ENCODE assay signal across 27 mouse cellular contexts in the genomic region with DNA sequence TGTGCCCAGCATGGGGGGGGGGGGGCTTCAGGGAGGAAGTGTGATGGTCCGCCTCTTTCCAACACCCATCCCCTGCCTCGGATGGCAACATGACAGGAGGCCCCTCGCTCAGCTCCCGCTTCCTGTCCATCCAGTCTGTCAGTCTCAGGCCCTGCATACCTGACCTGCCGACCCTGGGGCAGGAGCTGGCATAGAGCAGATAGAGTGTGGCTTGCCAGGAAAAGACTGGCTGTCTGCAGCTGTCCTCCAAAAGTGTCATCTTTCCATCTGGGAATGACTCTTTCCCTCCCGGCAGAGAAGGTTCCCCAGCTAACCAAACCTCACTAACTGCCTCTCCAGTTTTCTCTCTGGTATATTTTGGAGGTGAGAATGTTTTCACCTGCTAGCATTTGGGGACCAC. TPM values are rescaled to one million over a fixed set of nuclear protein-coding genes. Genes with fewer than 3 reads are reported as not detected.
DNase-seq lines count a peak whose midpoint lies in the region; ATAC-seq and TF ChIP-seq lines count a peak whose summit lies in the region.
"Had no signal": no experiment of that assay in that cellular context is flagged by ENCODE, and none has a peak within 500 bp of the region (broad histone marks: within the 10 kb centered on the region; RNA-seq: fewer than 3 reads in every experiment).

No protein-coding gene starts in this region.

- intact Hi-C loops in heart, postnatal 36 days (cut with DNase I): no loop called here

- ATAC-seq in heart, embryonic 11.5 days (replicated peaks; ENCODE audit: insufficient number of reproducible peaks, low FRiP score, low TSS enrichment): no peak
- ATAC-seq in embryonic facial prominence, embryonic 12.5 days (ENCODE audit: insufficient number of reproducible peaks, insufficient read depth, low FRiP score, low TSS enrichment): no peak
- no peak for ATAC-seq in limb, embryonic 12.5 days (ENCODE audit: insufficient number of reproducible peaks, insufficient read depth, low FRiP score, low TSS enrichment, low read depth)
- ATAC-seq in hindbrain, embryonic 16.5 days: no peak
- ATAC-seq in hindbrain, embryonic 14.5 days (ENCODE audit: low FRiP score): no peak
- ATAC-seq: Patski had no signal

- no peak overlapping the region for H3K4me2 ChIP-seq in heart, embryonic 11.5 days
- 0 out of 2 replicates have a peak overlapping the region, but pooled peaks have one; percentile 9 for H3K4me2 ChIP-seq in embryonic facial prominence, embryonic 12.5 days (replicated peaks)
- peak overlapping the region; percentile 48 for H3K4me2 ChIP-seq in limb, embryonic 12.5 days
- no peak overlapping the region for H3K4me2 ChIP-seq in hindbrain, embryonic 16.5 days (ENCODE audit: low read length)
- no peak overlapping the region for H3K4me2 ChIP-seq in hindbrain, embryonic 14.5 days (replicated peaks)
- H3K4me2 ChIP-seq: liver, embryonic 13.5 days; lung, embryonic 15.5 days; midbrain, embryonic 11.5 days; neural tube, embryonic 15.5 days; stomach, embryonic 15.5 days had no signal

- DNase-seq in heart, postnatal 36 days: no peak
- DNase-seq in 3T3-L1 (ENCODE audit: low read depth, low spot score): peak; percentile 25
- no peak for DNase-seq in layer of hippocampus, adult 2 months (ENCODE audit: low spot score in 2 of 2)
- DNase-seq in hindbrain, embryonic 14.5 days (ENCODE audit: low spot score): no peak
- DNase-seq: adrenal gland, postnatal 36 days; cerebellum, adult 11 months; cerebellum, adult 9-11 months; gastrocnemius, postnatal 10 days; kidney, postnatal 36 days; liver, embryonic 13.5 days; right cerebral cortex, adult 18-20 months; right cerebral cortex, postnatal 4 days; thymus, postnatal 25 days had no signal

- H3K27ac ChIP-seq in heart, embryonic 11.5 days (ENCODE audit: low read depth, low read length): no peak overlapping the region
- peak overlapping the region; percentile 14; the same call in 1 of the 2 replicates for H3K27ac ChIP-seq in embryonic facial prominence, embryonic 12.5 days
- H3K27ac ChIP-seq in limb, embryonic 12.5 days: peak overlapping the region; percentile 93
- H3K27ac ChIP-seq in hindbrain, embryonic 16.5 days (ENCODE audit: low read depth, low read length): no peak overlapping the region
- no peak overlapping the region for H3K27ac ChIP-seq in layer of hippocampus, adult 2 months
- H3K27ac ChIP-seq in hindbrain, embryonic 14.5 days: no peak overlapping the region
- H3K27ac ChIP-seq: hindbrain, embryonic 10.5 days; liver, embryonic 13.5 days; lung, embryonic 15.5 days; neural tube, embryonic 15.5 days; stomach, embryonic 15.5 days had no signal

- H3K9me3 ChIP-seq in heart, embryonic 11.5 days (replicated peaks; ENCODE audit: control insufficient read depth, low read length): no peaks in the 10 kb centered on the region
- H3K9me3 ChIP-seq in embryonic facial prominence, embryonic 12.5 days: no peaks in the 10 kb centered on the region
- no peaks in the 10 kb centered on the region for H3K9me3 ChIP-seq in limb, embryonic 12.5 days
- H3K9me3 ChIP-seq in hindbrain, embryonic 16.5 days (ENCODE audit: control insufficient read depth, low read length): no peaks in the 10 kb centered on the region
- no peaks in the 10 kb centered on the region for H3K9me3 ChIP-seq in hindbrain, embryonic 14.5 days (ENCODE audit: control insufficient read depth, low read length)
- H3K9me3 ChIP-seq: G1E; hindbrain, embryonic 10.5 days; liver, embryonic 13.5 days; lung, embryonic 15.5 days; neural tube, embryonic 15.5 days; stomach, embryonic 15.5 days had no signal

- peak overlapping the region; percentile 50; the same call in 1 of the 2 replicates for H3K9ac ChIP-seq in heart, embryonic 11.5 days (ENCODE audit: low read depth, low read length)
- H3K9ac ChIP-seq in embryonic facial prominence, embryonic 12.5 days: no peak overlapping the region; the same call in 1 of the 2 replicates
- H3K9ac ChIP-seq in limb, embryonic 12.5 days (replicated peaks): peak overlapping the region; percentile 42; the same call in 1 of the 2 replicates
- no peak overlapping the region for H3K9ac ChIP-seq in hindbrain, embryonic 16.5 days (ENCODE audit: low read depth, low read length)
- no peak overlapping the region for H3K9ac ChIP-seq in hindbrain, embryonic 14.5 days
- H3K9ac ChIP-seq: liver, embryonic 13.5 days; lung, embryonic 15.5 days; neural tube, embryonic 15.5 days; stomach, embryonic 15.5 days had no signal

- no peaks in the 10 kb centered on the region for H3K36me3 ChIP-seq in heart, embryonic 11.5 days (ENCODE audit: control insufficient read depth, insufficient read depth, low read length)
- no peaks in the 10 kb centered on the region for H3K36me3 ChIP-seq in embryonic facial prominence, embryonic 12.5 days
- H3K36me3 ChIP-seq in limb, embryonic 12.5 days: peaks cover 6% of the 10 kb centered on the region
- no peaks in the 10 kb centered on the region for H3K36me3 ChIP-seq in hindbrain, embryonic 16.5 days (ENCODE audit: control insufficient read depth, insufficient read depth, low read length)
- H3K36me3 ChIP-seq in hindbrain, embryonic 14.5 days (replicated peaks; ENCODE audit: control insufficient read depth, insufficient read depth): no peaks in the 10 kb centered on the region
- H3K36me3 ChIP-seq: G1E; hindbrain, embryonic 10.5 days; liver, embryonic 13.5 days; lung, embryonic 15.5 days; neural tube, embryonic 15.5 days; stomach, embryonic 15.5 days had no signal

- H3K4me3 ChIP-seq in heart, embryonic 11.5 days (ENCODE audit: low read depth, low read length): no peak overlapping the region
- no peak overlapping the region for H3K4me3 ChIP-seq in embryonic facial prominence, embryonic 12.5 days
- peak overlapping the region; percentile 12; the same call in 1 of the 2 replicates for H3K4me3 ChIP-seq in limb, embryonic 12.5 days (replicated peaks)
- no peak overlapping the region for H3K4me3 ChIP-seq in hindbrain, embryonic 16.5 days (ENCODE audit: low read length)
- no peak overlapping the region for H3K4me3 ChIP-seq in layer of hippocampus, adult 2 months
- no peak overlapping the region for H3K4me3 ChIP-seq in hindbrain, embryonic 14.5 days (replicated peaks; ENCODE audit: low read length)
- H3K4me3 ChIP-seq: hindbrain, embryonic 10.5 days; liver, embryonic 13.5 days; lung, embryonic 15.5 days; neural tube, embryonic 15.5 days; stomach, embryonic 15.5 days had no signal

- H3K4me1 ChIP-seq in heart, embryonic 11.5 days (ENCODE audit: control insufficient read depth, insufficient read depth, low read length): peaks cover 69% of the 10 kb centered on the region
- peaks cover 88% of the 10 kb centered on the region for H3K4me1 ChIP-seq in embryonic facial prominence, embryonic 12.5 days
- peaks cover 94% of the 10 kb centered on the region for H3K4me1 ChIP-seq in limb, embryonic 12.5 days (replicated peaks)
- H3K4me1 ChIP-seq in hindbrain, embryonic 16.5 days (ENCODE audit: control insufficient read depth, insufficient read depth, low read depth, low read length): peaks cover 7% of the 10 kb centered on the region
- no peaks in the 10 kb centered on the region; the same call in 1 of the 2 replicates for H3K4me1 ChIP-seq in hindbrain, embryonic 14.5 days (replicated peaks; ENCODE audit: control insufficient read depth, insufficient read depth, low read length)

- TF ChIP-seq CTCF in layer of hippocampus, adult 2 months (conservative IDR thresholded peaks at IDR 0.05): no peak

- WGBS in heart, embryonic 11.5 days (ENCODE audit: insufficient replicate concordance): 27% methylated on average over 6 of the region's 6 CpGs
- 23% methylated on average over 6 of the region's 6 CpGs for WGBS in embryonic facial prominence, embryonic 12.5 days
- 10% methylated on average over 6 of the region's 6 CpGs for WGBS in limb, embryonic 12.5 days
- 61% methylated on average over 5 of the region's 6 CpGs for WGBS in hindbrain, embryonic 16.5 days
- 70% methylated on average over 6 of the region's 6 CpGs for WGBS in hindbrain, embryonic 14.5 days

- no peaks in the 10 kb centered on the region; the same call in 1 of the 2 replicates for H3K27me3 ChIP-seq in heart, embryonic 11.5 days (ENCODE audit: control insufficient read depth, insufficient read depth, low read length)
- no peaks in the 10 kb centered on the region for H3K27me3 ChIP-seq in embryonic facial prominence, embryonic 12.5 days
- H3K27me3 ChIP-seq in limb, embryonic 12.5 days: no peaks in the 10 kb centered on the region; the same call in 1 of the 2 replicates
- peaks cover 6% of the 10 kb centered on the region; the same call in 1 of the 2 replicates for H3K27me3 ChIP-seq in hindbrain, embryonic 16.5 days (replicated peaks; ENCODE audit: control insufficient read depth, insufficient read depth, low read length)
- peaks cover 15% of the 10 kb centered on the region for H3K27me3 ChIP-seq in hindbrain, embryonic 14.5 days (ENCODE audit: control insufficient read depth, insufficient read depth, low read length)
- H3K27me3 ChIP-seq: Patski had no signal

RNA-seq across cellular contexts. Expression of a gene that starts 15.8 kb away (rescaled TPM):
- 55.8 and 63.2 TPM in 2 replicates for polyA plus RNA-seq in heart, embryonic 11.5 days (2014; fragmentation: Nextera tagmentation; extraction: Ambion mirVana)
- 1 to 10 TPM in 1 of 2 experiments, under 1 TPM in 1; 0.41 to 1.1 TPM for total RNA-seq in heart, postnatal 36 days (2021)
- polyA plus RNA-seq in embryonic facial prominence, embryonic 12.5 days (2016; fragmentation: Nextera tagmentation; extraction: Ambion mirVana): 106 and 121 TPM in 2 replicates
- 194 and 201 TPM in 2 replicates for polyA plus RNA-seq in limb, embryonic 12.5 days (2016; fragmentation: Nextera tagmentation; extraction: Ambion mirVana)
- 2.3 and 2.5 TPM in 2 replicates for polyA plus RNA-seq in hindbrain, embryonic 16.5 days (2015; fragmentation: Nextera tagmentation; extraction: Ambion mirVana)
- 1 to 10 TPM; 1.4 to 2.5 TPM for total RNA-seq in layer of hippocampus, adult 2 months (2021)
- 3.7 and 3.9 TPM in 2 replicates for polyA plus RNA-seq in hindbrain, embryonic 14.5 days (2014; fragmentation: Nextera tagmentation; extraction: Ambion mirVana)
- total RNA-seq: CH12.LX; G1E; granulocyte monocyte progenitor cell, adult 5-6 weeks; megakaryocyte progenitor cell, adult 5-6 weeks had no signal
- polyA plus RNA-seq: G1E had no signal

RNA-seq across cellular contexts. Expression of a gene that starts 20.4 kb away (rescaled TPM):
- 20.2 and 22.8 TPM in 2 replicates for polyA plus RNA-seq in heart, embryonic 11.5 days (2014; fragmentation: Nextera tagmentation; extraction: Ambion mirVana)
- total RNA-seq in heart, postnatal 36 days (2021): 1 to 10 TPM; 7.3 to 8.1 TPM
- 40.0 and 41.8 TPM in 2 replicates for polyA plus RNA-seq in embryonic facial prominence, embryonic 12.5 days (2016; fragmentation: Nextera tagmentation; extraction: Ambion mirVana)
- polyA plus RNA-seq in limb, embryonic 12.5 days (2016; fragmentation: Nextera tagmentation; extraction: Ambion mirVana): 44.9 and 47.4 TPM in 2 replicates
- polyA plus RNA-seq in hindbrain, embryonic 16.5 days (2015; fragmentation: Nextera tagmentation; extraction: Ambion mirVana): 44.9 and 47.2 TPM in 2 replicates
- total RNA-seq in layer of hippocampus, adult 2 months (2021): 10 to 100 TPM; 36.7 to 40.8 TPM
- 37.6 and 39.3 TPM in 2 replicates for polyA plus RNA-seq in hindbrain, embryonic 14.5 days (2014; fragmentation: Nextera tagmentation; extraction: Ambion mirVana)

RNA-seq across cellular contexts. Expression of a gene that starts 43.0 kb away (rescaled TPM):
- polyA plus RNA-seq in heart, embryonic 11.5 days (2014; fragmentation: Nextera tagmentation; extraction: Ambion mirVana): 82.6 and 87.5 TPM in 2 replicates
- 10 to 100 TPM; 23.4 to 27.8 TPM for total RNA-seq in heart, postnatal 36 days (2021)
- 105 and 106 TPM in 2 replicates for polyA plus RNA-seq in embryonic facial prominence, embryonic 12.5 days (2016; fragmentation: Nextera tagmentation; extraction: Ambion mirVana)
- 103 and 108 TPM in 2 replicates for polyA plus RNA-seq in limb, embryonic 12.5 days (2016; fragmentation: Nextera tagmentation; extraction: Ambion mirVana)
- polyA plus RNA-seq in hindbrain, embryonic 16.5 days (2015; fragmentation: Nextera tagmentation; extraction: Ambion mirVana): 99.3 and 108 TPM in 2 replicates
- 10 to 100 TPM; 33.1 to 33.5 TPM for total RNA-seq in layer of hippocampus, adult 2 months (2021)
- polyA plus RNA-seq in hindbrain, embryonic 14.5 days (2014; fragmentation: Nextera tagmentation; extraction: Ambion mirVana): 102 and 103 TPM in 2 replicates

RNA-seq across cellular contexts. Expression of a gene that starts 47.1 kb away (rescaled TPM):
- 1.2 and 1.6 TPM in 2 replicates for polyA plus RNA-seq in heart, embryonic 11.5 days (2014; fragmentation: Nextera tagmentation; extraction: Ambion mirVana)
- under 1 TPM; 0.67 to 0.76 TPM for total RNA-seq in heart, postnatal 36 days (2021)
- polyA plus RNA-seq in embryonic facial prominence, embryonic 12.5 days (2016; fragmentation: Nextera tagmentation; extraction: Ambion mirVana): 3.8 and 4.0 TPM in 2 replicates
- polyA plus RNA-seq in limb, embryonic 12.5 days (2016; fragmentation: Nextera tagmentation; extraction: Ambion mirVana): 3.1 and 5.4 TPM in 2 replicates
- polyA plus RNA-seq in hindbrain, embryonic 16.5 days (2015; fragmentation: Nextera tagmentation; extraction: Ambion mirVana): 1.4 and 1.5 TPM in 2 replicates
- total RNA-seq in layer of hippocampus, adult 2 months (2021): 1 to 10 TPM; 4.9 to 5.4 TPM
- 0.87 and 2.1 TPM in 2 replicates for polyA plus RNA-seq in hindbrain, embryonic 14.5 days (2014; fragmentation: Nextera tagmentation; extraction: Ambion mirVana)
- total RNA-seq: CH12.LX; granulocyte monocyte progenitor cell, adult 5-6 weeks; megakaryocyte progenitor cell, adult 5-6 weeks had no signal
- polyA plus RNA-seq: G1E had no signal

Comparison
In these comparisons a context has a peak if more than half of its experiments do, and no peak if none do; other contexts are left out.
1. H3K27ac ChIP-seq: peak in embryonic facial prominence, embryonic 12.5 days (single experiment) and limb, embryonic 12.5 days (single experiment); none in heart, embryonic 11.5 days (single experiment), hindbrain, embryonic 16.5 days (single experiment), layer of hippocampus, adult 2 months (single experiment) and hindbrain, embryonic 14.5 days (single experiment).
2. H3K4me2 ChIP-seq: peak in embryonic facial prominence, embryonic 12.5 days (single experiment) and limb, embryonic 12.5 days (single experiment); none in heart, embryonic 11.5 days (single experiment), hindbrain, embryonic 16.5 days (single experiment) and hindbrain, embryonic 14.5 days (single experiment).
3. H3K9ac ChIP-seq: peak in heart, embryonic 11.5 days (single experiment) and limb, embryonic 12.5 days (single experiment); none in embryonic facial prominence, embryonic 12.5 days (single experiment), hindbrain, embryonic 16.5 days (single experiment) and hindbrain, embryonic 14.5 days (single experiment).
4. RNA of a gene that starts 15.8 kb away (polyA plus RNA-seq): 194 to 201 TPM in limb, embryonic 12.5 days, 106 to 121 TPM in embryonic facial prominence, embryonic 12.5 days and 55.8 to 63.2 TPM in heart, embryonic 11.5 days; 3.7 to 3.9 TPM in hindbrain, embryonic 14.5 days and 2.3 to 2.5 TPM in hindbrain, embryonic 16.5 days; every median in the first group is over 10 times any median in the second.